ENCODE assay signal across 17 mouse cellular contexts in the genomic region with DNA sequence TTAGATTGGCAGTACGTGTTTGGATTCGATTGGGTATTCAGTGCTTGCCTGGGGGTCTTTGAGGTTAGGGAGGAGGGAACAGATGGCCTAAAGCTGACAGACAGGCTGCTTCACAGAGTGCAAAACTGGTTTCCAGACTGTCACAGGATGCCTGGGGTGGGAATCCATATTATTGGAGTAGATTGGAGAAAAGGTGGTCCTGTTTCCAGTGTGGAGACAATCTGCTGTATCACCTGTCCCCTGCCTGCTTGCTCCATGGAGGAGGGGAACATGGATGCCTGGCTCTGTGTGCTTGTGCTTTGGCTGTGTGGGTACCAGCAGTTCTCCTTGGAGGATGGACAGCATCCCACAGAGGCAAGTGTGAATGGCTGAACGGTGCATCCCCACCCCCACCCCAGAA. TPM values are rescaled to one million over a fixed set of nuclear protein-coding genes. Genes with fewer than 3 reads are reported as not detected.
DNase-seq lines count a peak whose midpoint lies in the region; ATAC-seq and TF ChIP-seq lines count a peak whose summit lies in the region.
"Had no signal": no experiment of that assay in that cellular context is flagged by ENCODE, and none has a peak within 500 bp of the region (broad histone marks: within the 10 kb centered on the region; RNA-seq: fewer than 3 reads in every experiment).

No protein-coding gene starts in this region.

- peak; percentile 43 for DNase-seq in forebrain, embryonic 14.5 days (ENCODE audit: low spot score)
- no peak for DNase-seq in forebrain, embryonic 11.5 days (ENCODE audit: low spot score)
- DNase-seq in heart, adult 9 months (ENCODE audit: low spot score in 2 of 2), result no peak
- DNase-seq in midbrain, embryonic 14.5 days, result no peak
- DNase-seq in forebrain, postnatal 0 days, result peak; percentile 45
- DNase-seq: adrenal gland, postnatal 10 days; kidney, adult 2 months; kidney, postnatal 14 days; layer of hippocampus, adult 9-11 months; thymus, adult 2 months had no signal

- ATAC-seq in forebrain, embryonic 14.5 days, result peak; percentile 52; the same call in 1 of the 2 replicates
- no peak for ATAC-seq in forebrain, embryonic 11.5 days (replicated peaks; ENCODE audit: low FRiP score)
- no peak for ATAC-seq in heart, embryonic 16.5 days (replicated peaks; ENCODE audit: extremely low read depth, insufficient read depth, low FRiP score)
- peak; percentile 49; the same call in 1 of the 2 replicates for ATAC-seq in midbrain, embryonic 14.5 days (ENCODE audit: low FRiP score, low TSS enrichment)
- ATAC-seq in midbrain, embryonic 16.5 days, result no peak
- peak; percentile 72 for ATAC-seq in forebrain, postnatal 0 days

- no peak overlapping the region for H3K27ac ChIP-seq in forebrain, embryonic 14.5 days (ENCODE audit: low read depth, low read length)
- H3K27ac ChIP-seq in forebrain, embryonic 11.5 days (ENCODE audit: low read depth, low read length), result no peak overlapping the region
- peak overlapping the region; percentile 8; the same call in 1 of the 2 replicates for H3K27ac ChIP-seq in heart, embryonic 16.5 days (ENCODE audit: low read length)
- no peak overlapping the region for H3K27ac ChIP-seq in midbrain, embryonic 14.5 days (replicated peaks; ENCODE audit: low read depth, low read length)
- no peak overlapping the region for H3K27ac ChIP-seq in midbrain, embryonic 16.5 days (ENCODE audit: low read length)
- 0 out of 2 replicates have a peak overlapping the region, but pooled peaks have one; percentile 35 for H3K27ac ChIP-seq in forebrain, postnatal 0 days (ENCODE audit: low read depth, low read length)
- H3K27ac ChIP-seq: limb, embryonic 13.5 days; liver, embryonic 14.5 days; midbrain, embryonic 12.5 days had no signal

- no peaks in the 10 kb centered on the region for H3K4me1 ChIP-seq in forebrain, embryonic 14.5 days (ENCODE audit: control insufficient read depth, insufficient read depth, low read length)
- H3K4me1 ChIP-seq in forebrain, embryonic 11.5 days (replicated peaks; ENCODE audit: control insufficient read depth, insufficient read depth, low read length), result no peaks in the 10 kb centered on the region
- peaks cover 62% of the 10 kb centered on the region for H3K4me1 ChIP-seq in heart, embryonic 16.5 days (ENCODE audit: control insufficient read depth, insufficient read depth, low read length)
- H3K4me1 ChIP-seq in midbrain, embryonic 14.5 days (ENCODE audit: control insufficient read depth, insufficient read depth, low read length), result no peaks in the 10 kb centered on the region
- no peaks in the 10 kb centered on the region for H3K4me1 ChIP-seq in midbrain, embryonic 16.5 days (ENCODE audit: control insufficient read depth, insufficient read depth, low read length)
- H3K4me1 ChIP-seq in forebrain, postnatal 0 days (ENCODE audit: insufficient read depth), result no peaks in the 10 kb centered on the region

- no peaks in the 10 kb centered on the region for H3K9me3 ChIP-seq in forebrain, embryonic 14.5 days (replicated peaks; ENCODE audit: control insufficient read depth, low read length)
- H3K9me3 ChIP-seq in forebrain, embryonic 11.5 days (ENCODE audit: control insufficient read depth, low read length), result no peaks in the 10 kb centered on the region
- no peaks in the 10 kb centered on the region for H3K9me3 ChIP-seq in heart, embryonic 16.5 days (replicated peaks; ENCODE audit: control insufficient read depth, low read length)
- no peaks in the 10 kb centered on the region for H3K9me3 ChIP-seq in midbrain, embryonic 14.5 days (ENCODE audit: control insufficient read depth, low read length)
- H3K9me3 ChIP-seq in midbrain, embryonic 16.5 days (replicated peaks; ENCODE audit: control insufficient read depth, low read length, poor library complexity, severe bottlenecking), result no peaks in the 10 kb centered on the region
- no peaks in the 10 kb centered on the region for H3K9me3 ChIP-seq in forebrain, postnatal 0 days (ENCODE audit: low read length)
- H3K9me3 ChIP-seq: limb, embryonic 13.5 days; midbrain, embryonic 12.5 days had no signal

- no peak for TF ChIP-seq CTCF in forebrain, postnatal 0 days (IDR thresholded peaks at IDR 0.05; ENCODE audit: low read depth)

- H3K4me2 ChIP-seq in forebrain, embryonic 14.5 days (ENCODE audit: low read length), result no peak overlapping the region
- no peak overlapping the region for H3K4me2 ChIP-seq in forebrain, embryonic 11.5 days (ENCODE audit: low read depth, low read length, severe bottlenecking)
- no peak overlapping the region for H3K4me2 ChIP-seq in heart, embryonic 16.5 days (ENCODE audit: low read depth, low read length)
- no peak overlapping the region for H3K4me2 ChIP-seq in midbrain, embryonic 14.5 days (ENCODE audit: low read length)
- no peak overlapping the region for H3K4me2 ChIP-seq in midbrain, embryonic 16.5 days (ENCODE audit: low read length)
- no peak overlapping the region for H3K4me2 ChIP-seq in forebrain, postnatal 0 days (ENCODE audit: low read depth)
- H3K4me2 ChIP-seq: limb, embryonic 13.5 days; midbrain, embryonic 12.5 days had no signal

- no peaks in the 10 kb centered on the region for H3K27me3 ChIP-seq in forebrain, embryonic 14.5 days (replicated peaks; ENCODE audit: control insufficient read depth, insufficient read depth, low read length)
- H3K27me3 ChIP-seq in forebrain, embryonic 11.5 days (ENCODE audit: control insufficient read depth, insufficient read depth, low read length), result no peaks in the 10 kb centered on the region
- H3K27me3 ChIP-seq in heart, embryonic 16.5 days (ENCODE audit: control insufficient read depth, insufficient read depth, low read length), result no peaks in the 10 kb centered on the region
- no peaks in the 10 kb centered on the region for H3K27me3 ChIP-seq in midbrain, embryonic 14.5 days (ENCODE audit: control insufficient read depth, insufficient read depth, low read length)
- no peaks in the 10 kb centered on the region for H3K27me3 ChIP-seq in midbrain, embryonic 16.5 days (ENCODE audit: control insufficient read depth, insufficient read depth, low read depth, low read length)
- H3K27me3 ChIP-seq in forebrain, postnatal 0 days (ENCODE audit: insufficient read depth, low read length), result no peaks in the 10 kb centered on the region
- H3K27me3 ChIP-seq: limb, embryonic 13.5 days; midbrain, embryonic 12.5 days had no signal

- no peaks in the 10 kb centered on the region for H3K36me3 ChIP-seq in forebrain, embryonic 14.5 days (ENCODE audit: control insufficient read depth, insufficient read depth, low read length)
- no peaks in the 10 kb centered on the region for H3K36me3 ChIP-seq in forebrain, embryonic 11.5 days (ENCODE audit: control insufficient read depth, insufficient read depth, low read length)
- H3K36me3 ChIP-seq in heart, embryonic 16.5 days (ENCODE audit: control insufficient read depth, insufficient read depth), result no peaks in the 10 kb centered on the region
- H3K36me3 ChIP-seq in midbrain, embryonic 14.5 days (ENCODE audit: control insufficient read depth, insufficient read depth, low read length), result no peaks in the 10 kb centered on the region
- H3K36me3 ChIP-seq in midbrain, embryonic 16.5 days (ENCODE audit: control insufficient read depth, insufficient read depth, low read length), result no peaks in the 10 kb centered on the region
- H3K36me3 ChIP-seq in forebrain, postnatal 0 days (ENCODE audit: insufficient read depth), result no peaks in the 10 kb centered on the region
- H3K36me3 ChIP-seq: limb, embryonic 13.5 days; midbrain, embryonic 12.5 days had no signal

- no peak overlapping the region for H3K4me3 ChIP-seq in forebrain, embryonic 14.5 days (ENCODE audit: low read depth, low read length)
- no peak overlapping the region for H3K4me3 ChIP-seq in forebrain, embryonic 11.5 days (ENCODE audit: low read depth, low read length)
- no peak overlapping the region for H3K4me3 ChIP-seq in heart, embryonic 16.5 days (ENCODE audit: low read length)
- no peak overlapping the region for H3K4me3 ChIP-seq in midbrain, embryonic 14.5 days (replicated peaks; ENCODE audit: low read depth, low read length)
- H3K4me3 ChIP-seq in midbrain, embryonic 16.5 days (ENCODE audit: low read depth, low read length), result no peak overlapping the region
- H3K4me3 ChIP-seq in forebrain, postnatal 0 days (ENCODE audit: low read depth, low read length), result no peak overlapping the region
- H3K4me3 ChIP-seq: erythroblast, embryonic 14.5 days; limb, embryonic 13.5 days; midbrain, embryonic 12.5 days had no signal

- H3K9ac ChIP-seq in forebrain, embryonic 14.5 days (ENCODE audit: low read length), result no peak overlapping the region
- H3K9ac ChIP-seq in forebrain, embryonic 11.5 days (ENCODE audit: low read length), result no peak overlapping the region
- no peak overlapping the region for H3K9ac ChIP-seq in heart, embryonic 16.5 days (ENCODE audit: low read length)
- H3K9ac ChIP-seq in midbrain, embryonic 14.5 days (replicated peaks; ENCODE audit: low read length), result no peak overlapping the region
- no peak overlapping the region for H3K9ac ChIP-seq in midbrain, embryonic 16.5 days (ENCODE audit: low read depth, low read length)
- H3K9ac ChIP-seq in forebrain, postnatal 0 days, result no peak overlapping the region
- H3K9ac ChIP-seq: limb, embryonic 13.5 days; liver, embryonic 14.5 days; midbrain, embryonic 12.5 days had no signal

- 77% methylated on average over 3 of the region's 3 CpGs for WGBS in forebrain, embryonic 14.5 days
- 72% methylated on average over 3 of the region's 3 CpGs for WGBS in forebrain, embryonic 11.5 days
- 65% methylated on average over 3 of the region's 3 CpGs for WGBS in heart, embryonic 16.5 days
- 70% methylated on average over 3 of the region's 3 CpGs for WGBS in midbrain, embryonic 14.5 days
- WGBS in midbrain, embryonic 16.5 days, result 68% methylated on average over 3 of the region's 3 CpGs
- 44% methylated on average over 3 of the region's 3 CpGs for WGBS in forebrain, postnatal 0 days

RNA-seq across cellular contexts. Expression of gene Ppp1r14c, which starts 45.4 kb away (rescaled TPM):
- 46.0 and 62.9 TPM in 2 replicates for polyA plus RNA-seq in forebrain, embryonic 14.5 days (2014; fragmentation: Nextera tagmentation; extraction: Ambion mirVana)
- polyA plus RNA-seq in forebrain, embryonic 11.5 days (2014; fragmentation: Nextera tagmentation; extraction: Ambion mirVana), result 2.0 and 2.4 TPM in 2 replicates
- polyA plus RNA-seq in heart, embryonic 16.5 days (2015; fragmentation: Nextera tagmentation; extraction: Ambion mirVana), result 287 and 302 TPM in 2 replicates
- 45.8 and 45.9 TPM in 2 replicates for polyA plus RNA-seq in midbrain, embryonic 14.5 days (2014; fragmentation: Nextera tagmentation; extraction: Ambion mirVana)
- 49.1 and 63.8 TPM in 2 replicates for polyA plus RNA-seq in midbrain, embryonic 16.5 days (2015; fragmentation: Nextera tagmentation; extraction: Ambion mirVana)
- 81.4 and 85.8 TPM in 2 replicates for total RNA-seq in forebrain, postnatal 0 days (2014; rRNA removed)
- polyA plus RNA-seq in forebrain, postnatal 0 days (2015; fragmentation: Nextera tagmentation; extraction: Ambion mirVana), result 96.8 and 101 TPM in 2 replicates
- total RNA-seq: common myeloid progenitor, adult 5-6 weeks had no signal
- polyA plus RNA-seq: erythroblast, embryonic 14.5 days had no signal

Comparison
In these comparisons a context has a peak if more than half of its experiments do, and no peak if none do; other contexts are left out.
1. ATAC-seq: peak in forebrain, embryonic 14.5 days (single experiment), midbrain, embryonic 14.5 days (single experiment) and forebrain, postnatal 0 days (single experiment); none in forebrain, embryonic 11.5 days (single experiment), heart, embryonic 16.5 days (single experiment) and midbrain, embryonic 16.5 days (single experiment).
2. DNase-seq: peak in forebrain, embryonic 14.5 days (single experiment) and forebrain, postnatal 0 days (single experiment); none in forebrain, embryonic 11.5 days (single experiment), heart, adult 9 months (0 of 2) and midbrain, embryonic 14.5 days (single experiment).
3. H3K27ac ChIP-seq: peak in heart, embryonic 16.5 days (single experiment) and forebrain, postnatal 0 days (single experiment); none in forebrain, embryonic 14.5 days (single experiment), forebrain, embryonic 11.5 days (single experiment), midbrain, embryonic 14.5 days (single experiment) and midbrain, embryonic 16.5 days (single experiment).
4. RNA of gene Ppp1r14c, which starts 45.4 kb away (polyA plus RNA-seq): 287 to 302 TPM in heart, embryonic 16.5 days, 96.8 to 101 TPM in forebrain, postnatal 0 days, 49.1 to 63.8 TPM in midbrain, embryonic 16.5 days, 46.0 to 62.9 TPM in forebrain, embryonic 14.5 days and 45.8 to 45.9 TPM in midbrain, embryonic 14.5 days; 2.0 to 2.4 TPM in forebrain, embryonic 11.5 days; every median in the first group is over 10 times any median in the second.